Comparison of ENCODE assay signal across 19 mouse cellular contexts in the genomic region with DNA sequence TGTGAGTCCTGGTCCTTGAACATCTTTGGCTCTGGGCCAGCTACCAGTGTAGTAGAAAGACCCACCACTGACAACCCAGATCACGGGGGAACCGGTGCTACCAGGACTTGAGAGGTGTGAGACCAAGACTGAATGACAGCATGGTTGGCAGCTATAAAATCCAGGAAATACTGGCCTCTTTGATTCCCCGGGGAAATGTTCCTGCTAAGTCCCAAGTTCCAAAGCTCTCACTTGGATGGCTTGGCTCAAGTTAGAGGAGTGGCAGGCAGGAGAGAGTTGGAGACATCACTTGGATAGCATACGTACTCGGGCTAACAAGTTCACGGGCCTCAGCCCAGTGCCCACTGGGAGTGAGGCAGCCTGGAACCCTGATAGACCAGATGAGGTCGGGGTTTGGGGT. TPM values are rescaled to one million over a fixed set of nuclear protein-coding genes. Genes with fewer than 3 reads are reported as not detected.
DNase-seq lines count a peak whose midpoint lies in the region; ATAC-seq and TF ChIP-seq lines count a peak whose summit lies in the region.
"Had no signal": no experiment of that assay in that cellular context is flagged by ENCODE, and none has a peak within 500 bp of the region (broad histone marks: within the 10 kb centered on the region; RNA-seq: fewer than 3 reads in every experiment).

No protein-coding gene starts in this region.

- H3K4me3 ChIP-seq in kidney, adult 2 months (ENCODE audit: insufficient read depth, low read depth, low read length), result no peak overlapping the region
- H3K4me3 ChIP-seq in limb, embryonic 11.5 days (ENCODE audit: low read depth, low read length), result no peak overlapping the region
- H3K4me3 ChIP-seq: heart, embryonic 13.5 days; hindbrain, embryonic 13.5 days had no signal

- H3K4me1 ChIP-seq in kidney, adult 2 months (ENCODE audit: control insufficient read depth, insufficient read depth, low read length), result no peaks in the 10 kb centered on the region
- peaks cover 41% of the 10 kb centered on the region for H3K4me1 ChIP-seq in limb, embryonic 11.5 days (ENCODE audit: control insufficient read depth, insufficient read depth, low read length)

- intact Hi-C loops in left cerebral cortex, postnatal 4 days (cut with DNase I), result no loop called here

- no peaks in the 10 kb centered on the region for H3K9me3 ChIP-seq in limb, embryonic 11.5 days (ENCODE audit: control insufficient read depth, low read length)
- H3K9me3 ChIP-seq: heart, embryonic 13.5 days; hindbrain, embryonic 13.5 days had no signal

- H3K4me2 ChIP-seq in limb, embryonic 11.5 days (ENCODE audit: low read depth, severe bottlenecking), result no peak overlapping the region
- H3K4me2 ChIP-seq: heart, embryonic 13.5 days; hindbrain, embryonic 13.5 days had no signal

- DNase-seq in kidney, postnatal 10 days, result peak; percentile 24
- DNase-seq in kidney, adult 2 months, result no peak
- DNase-seq in adipocyte (ENCODE audit: low spot score), result peak; percentile 39
- DNase-seq in limb, embryonic 11.5 days (ENCODE audit: low spot score), result no peak
- DNase-seq in left cerebral cortex, postnatal 4 days, result no peak
- no peak for DNase-seq in layer of hippocampus, adult 9-10 months (ENCODE audit: low spot score)
- DNase-seq: adrenal gland, adult 2 months; adrenal gland, postnatal 25 days; cerebellum, adult 18-20 months; cerebellum, postnatal 10 days; gastrocnemius, postnatal 36 days; heart, adult 11 months; heart, postnatal 36 days had no signal

- H3K36me3 ChIP-seq in kidney, adult 2 months (ENCODE audit: control insufficient read depth, insufficient read depth, low read length), result no peaks in the 10 kb centered on the region; the same call in none of the 2 replicates
- H3K36me3 ChIP-seq in limb, embryonic 11.5 days (ENCODE audit: control insufficient read depth, insufficient read depth, low read length), result peaks cover 26% of the 10 kb centered on the region

- H3K27ac ChIP-seq in kidney, adult 2 months (ENCODE audit: insufficient read depth, low read depth, low read length), result no peak overlapping the region
- H3K27ac ChIP-seq in limb, embryonic 11.5 days (replicated peaks; ENCODE audit: low read depth, low read length), result 0 out of 2 replicates have a peak overlapping the region, but pooled peaks have one; percentile 56
- H3K27ac ChIP-seq: hindbrain, embryonic 13.5 days; hindbrain, postnatal 0 days had no signal

- WGBS in kidney, adult 2 months, result 66% methylated on average over 7 of the region's 7 CpGs
- 57% methylated on average over 7 of the region's 7 CpGs for WGBS in limb, embryonic 11.5 days

- no peak for ATAC-seq in limb, embryonic 11.5 days (ENCODE audit: insufficient number of reproducible peaks, low FRiP score, low TSS enrichment, low read depth)
- ATAC-seq: forebrain, embryonic 14.5 days; hindbrain, postnatal 0 days had no signal

- no peak for TF ChIP-seq CTCF in kidney, adult 2 months (conservative IDR thresholded peaks at IDR 0.05; ENCODE audit: insufficient read depth, insufficient read length, low read depth, low read length)

- TF ChIP-seq POLR2A in kidney, adult 2 months (IDR thresholded peaks at IDR 0.05; ENCODE audit: low read depth, low read length), result no peak

- H3K27me3 ChIP-seq in kidney, adult 2 months (replicated peaks; ENCODE audit: control insufficient read depth, insufficient read depth, low read length), result peaks cover 2% of the 10 kb centered on the region; the same call in 1 of the 2 replicates
- no peaks in the 10 kb centered on the region for H3K27me3 ChIP-seq in limb, embryonic 11.5 days (ENCODE audit: control insufficient read depth, insufficient read depth, low read length)
- H3K27me3 ChIP-seq: hindbrain, embryonic 13.5 days had no signal

- H3K9ac ChIP-seq in limb, embryonic 11.5 days (ENCODE audit: low read length), result no peak overlapping the region
- H3K9ac ChIP-seq: heart, embryonic 13.5 days had no signal

RNA-seq across cellular contexts. Expression of gene Crabp2, which starts 4.9 kb away (rescaled TPM):
- 0.88 and 0.94 TPM in 2 replicates for polyA plus RNA-seq in kidney, adult 2 months (2012; rRNA removed)
- polyA plus RNA-seq in limb, embryonic 11.5 days (2014; fragmentation: Nextera tagmentation; extraction: Ambion mirVana), result 796 and 836 TPM in 2 replicates
- total RNA-seq in left cerebral cortex, postnatal 4 days (2021), result 1 to 10 TPM; 6.9 to 8.2 TPM
- total RNA-seq: adrenal gland, postnatal 25 days; gastrocnemius, adult 8-10 months; heart, postnatal 36 days had no signal
- polyA plus RNA-seq: adrenal gland, adult 2 months had no signal

RNA-seq across cellular contexts. Expression of gene Rrnad1, which starts 13.1 kb away (rescaled TPM):
- polyA plus RNA-seq in kidney, adult 2 months (2012; rRNA removed), result 19.3 and 27.3 TPM in 2 replicates
- polyA plus RNA-seq in limb, embryonic 11.5 days (2014; fragmentation: Nextera tagmentation; extraction: Ambion mirVana), result 17.2 and 19.5 TPM in 2 replicates
- total RNA-seq in left cerebral cortex, postnatal 4 days (2021), result 10 to 100 TPM; 17.1 to 17.8 TPM

RNA-seq across cellular contexts. Expression of gene Isg20l2, which starts 13.5 kb away (rescaled TPM):
- polyA plus RNA-seq in kidney, adult 2 months (2012; rRNA removed), result 11.0 and 11.5 TPM in 2 replicates
- polyA plus RNA-seq in limb, embryonic 11.5 days (2014; fragmentation: Nextera tagmentation; extraction: Ambion mirVana), result 51.7 and 67.0 TPM in 2 replicates
- total RNA-seq in left cerebral cortex, postnatal 4 days (2021), result 10 to 100 TPM; 23.4 to 24.9 TPM

RNA-seq across cellular contexts. Expression of gene Mrpl24, which starts 24.3 kb away (rescaled TPM):
- 71.9 and 100 TPM in 2 replicates for polyA plus RNA-seq in kidney, adult 2 months (2012; rRNA removed)
- polyA plus RNA-seq in limb, embryonic 11.5 days (2014; fragmentation: Nextera tagmentation; extraction: Ambion mirVana), result 76.2 and 76.8 TPM in 2 replicates
- total RNA-seq in left cerebral cortex, postnatal 4 days (2021), result 10 to 100 TPM; 43.6 to 49.0 TPM

RNA-seq across cellular contexts. Expression of gene Nes, which starts 27.3 kb away (rescaled TPM):
- 7.2 and 7.5 TPM in 2 replicates for polyA plus RNA-seq in kidney, adult 2 months (2012; rRNA removed)
- 7.9 and 8.8 TPM in 2 replicates for polyA plus RNA-seq in limb, embryonic 11.5 days (2014; fragmentation: Nextera tagmentation; extraction: Ambion mirVana)
- 10 to 100 TPM; 25.8 to 25.9 TPM for total RNA-seq in left cerebral cortex, postnatal 4 days (2021)
- total RNA-seq: MEL had no signal

Comparison
In these comparisons a context has a peak if more than half of its experiments do, and no peak if none do; other contexts are left out.
1. DNase-seq: peak in kidney, postnatal 10 days (single experiment) and adipocyte (single experiment); none in kidney, adult 2 months (single experiment), limb, embryonic 11.5 days (single experiment), left cerebral cortex, postnatal 4 days (single experiment) and layer of hippocampus, adult 9-10 months (single experiment).
2. RNA of gene Crabp2, which starts 4.9 kb away (polyA plus RNA-seq): 796 to 836 TPM in limb, embryonic 11.5 days; 0.88 to 0.94 TPM in kidney, adult 2 months; every median in the first group is over 100 times any median in the second.